Mouse (Mus musculus) C2C12 (cell line): ENCODE measurements around the gene Ajap1. TPM values are rescaled to one million over a fixed set of nuclear protein-coding genes. Genes with fewer than 3 reads are reported as not detected.

Experiments
- H3K27me3 ChIP-seq: one replicate; pipeline ENCODE4 v1.6.1; 2011; ENCODE audit not compliant: control insufficient read depth, insufficient read depth, insufficient read length
- H3K36me3 ChIP-seq: one replicate; pipeline ENCODE4 v1.6.1; 2011; ENCODE audit not compliant: control insufficient read depth, insufficient read depth
- H3K4me3 ChIP-seq: one replicate; pipeline ENCODE4 v1.5.1; 2011; ENCODE audit warnings: mild to moderate bottlenecking, control low read depth; ENCODE audit not compliant: poor library complexity, insufficient read depth, severe bottlenecking
- H3K79me2 ChIP-seq: one replicate; pipeline ENCODE4 v1.6.1; 2011; ENCODE audit not compliant: control insufficient read depth, insufficient read depth
- H3K79me3 ChIP-seq: one replicate; pipeline ENCODE4 v1.6.1; 2011; ENCODE audit warnings: low read depth, control low read depth
- H3ac ChIP-seq: one replicate; pipeline ENCODE3; 2011; ENCODE audit warnings: low read depth; ENCODE audit not compliant: control insufficient read depth, insufficient read length
- CEBPB ChIP-seq: IDR thresholded peaks from one replicate; pipeline ENCODE4 v1.6.1; 2011; ENCODE audit warnings: low read depth, mild to moderate bottlenecking, control low read depth, moderate library complexity
- CTCF ChIP-seq: IDR thresholded peaks from one replicate; pipeline ENCODE4 v1.5.1; 2011; ENCODE audit not compliant: control insufficient read depth, insufficient read depth, insufficient read length
- FOSL1 ChIP-seq: IDR thresholded peaks from one replicate; pipeline ENCODE4 v1.8.0; 2011; ENCODE audit warnings: mild to moderate bottlenecking, low read length; ENCODE audit not compliant: poor library complexity, insufficient read depth, severe bottlenecking
- MAX ChIP-seq: IDR thresholded peaks from one replicate; pipeline ENCODE4 v1.6.1; 2011; ENCODE audit warnings: mild to moderate bottlenecking, control low read depth
- MYOD1 ChIP-seq: IDR thresholded peaks from one replicate; pipeline ENCODE4 v1.6.1; 2011; ENCODE audit warnings: low read depth; ENCODE audit not compliant: control insufficient read depth, insufficient read length
- MYOG ChIP-seq: IDR thresholded peaks from one replicate; pipeline ENCODE4 v1.6.1; 2011; ENCODE audit not compliant: control insufficient read depth, insufficient read length; ENCODE audit errors: extremely low read depth
- USF1 ChIP-seq: IDR thresholded peaks from one replicate; pipeline ENCODE4 v1.6.1; 2011; ENCODE audit warnings: low read depth, mild to moderate bottlenecking, control low read depth, moderate library complexity
- polyA plus RNA-seq: library from polyadenylated mRNA; unstranded; fragments of >200 nt; fragmentation: generic; extraction: Trizol; gene quantifications from one replicate; pipeline ENCODE4 v1.2.1, GENCODE M21; 2012; ENCODE audit warnings: missing spikeins

Ajap1 gene
- polyA plus RNA-seq, 1 experiment, result 0.02 TPM

GRCm38 (mm10) chr4:153484392-153484791, 1.8 kb upstream of the Ajap1 start:
- TF ChIP-seq CEBPB, result no peak
- TF ChIP-seq USF1, result no peak
- TF ChIP-seq FOSL1, result no peak
- TF ChIP-seq MYOG, result no peak
- no peak for TF ChIP-seq MYOD1
- TF ChIP-seq CTCF, result no peak
- no peak for TF ChIP-seq MAX
- Histone ChIP-seq H3K36me3 (no peaks in the 10 kb centered on the region), H3K79me2 (no peaks in the 10 kb centered on the region), H3K27me3 (no peaks in the 10 kb centered on the region), H3ac (no peak overlapping the region), H3K79me3 (no peaks in the 10 kb centered on the region), H3K4me3 (no peak overlapping the region)

- no peak for TF ChIP-seq MYOG
- TF ChIP-seq MAX, result no peak
- H3K27me3 ChIP-seq, result no peaks in the 10 kb centered on the region
- no peak overlapping the region for H3ac ChIP-seq
- no peaks in the 10 kb centered on the region for H3K79me2 ChIP-seq
- H3K36me3 ChIP-seq, result no peaks in the 10 kb centered on the region
- H3K79me3 ChIP-seq, result no peaks in the 10 kb centered on the region
- no peak overlapping the region for H3K4me3 ChIP-seq
Observed at GRCm38 (mm10) chr4:153481361-153482234, 1.0 kb downstream of the Ajap1 start.

- no peak overlapping the region for H3ac ChIP-seq
- no peaks in the 10 kb centered on the region for H3K36me3 ChIP-seq
- H3K4me3 ChIP-seq, result no peak overlapping the region
- H3K27me3 ChIP-seq, result no peaks in the 10 kb centered on the region
- TF ChIP-seq CEBPB, result no peak
- no peak for TF ChIP-seq MYOG
- TF ChIP-seq USF1, result no peak
- no peak for TF ChIP-seq MYOD1
- TF ChIP-seq CTCF, result no peak
- no peak for TF ChIP-seq MAX
- TF ChIP-seq FOSL1, result no peak
- no peaks in the 10 kb centered on the region for H3K79me3 ChIP-seq
- no peaks in the 10 kb centered on the region for H3K79me2 ChIP-seq
Observed at GRCm38 (mm10) chr4:153480551-153481262, 1.9 kb downstream of the Ajap1 start.

GRCm38 (mm10) chr4:153479144-153479543, 3.5 kb downstream of the Ajap1 start:
- Histone ChIP-seq H3K4me3 (no peak overlapping the region), H3K36me3 (no peaks in the 10 kb centered on the region), H3K79me3 (no peaks in the 10 kb centered on the region), H3ac (no peak overlapping the region), H3K27me3 (no peaks in the 10 kb centered on the region), H3K79me2 (no peaks in the 10 kb centered on the region)
- TF ChIP-seq CTCF (no peak), CEBPB (no peak), MYOG (no peak), MYOD1 (no peak), USF1 (no peak), FOSL1 (no peak), MAX (no peak)

GRCm38 (mm10) chr4:153473480-153474252, 8.9 kb downstream of the Ajap1 start:
- Histone ChIP-seq H3K79me2 (no peaks in the 10 kb centered on the region), H3K79me3 (no peaks in the 10 kb centered on the region), H3K27me3 (no peaks in the 10 kb centered on the region), H3K4me3 (no peak overlapping the region), H3ac (no peak overlapping the region), H3K36me3 (no peaks in the 10 kb centered on the region)
- no peak for TF ChIP-seq CEBPB

GRCm38 (mm10) chr4:153469712-153470111, 12.9 kb downstream of the Ajap1 start:
- Histone ChIP-seq H3K79me3 (no peaks in the 10 kb centered on the region), H3K36me3 (no peaks in the 10 kb centered on the region), H3K79me2 (no peaks in the 10 kb centered on the region), H3K4me3 (no peak overlapping the region), H3K27me3 (no peaks in the 10 kb centered on the region), H3ac (no peak overlapping the region)
- TF ChIP-seq MAX (no peak), FOSL1 (no peak), CEBPB (no peak), MYOG (no peak), MYOD1 (no peak), CTCF (no peak), USF1 (no peak)
